Mouse (Mus musculus): Measurements from ENCODE around the gene Emp2.
"Not testable (repeated sequence)": the region's sequence is repeated elsewhere in the genome, so short reads cannot be mapped to it uniquely, and the experiment has no call there.

The Emp2 gene

GRCm38 (mm10) chr16:10317197-10317544 lies 3.4 kb upstream of the Emp2 start:
- DNase-seq (ENCODE audit: low read depth), result no peak

DNA sequence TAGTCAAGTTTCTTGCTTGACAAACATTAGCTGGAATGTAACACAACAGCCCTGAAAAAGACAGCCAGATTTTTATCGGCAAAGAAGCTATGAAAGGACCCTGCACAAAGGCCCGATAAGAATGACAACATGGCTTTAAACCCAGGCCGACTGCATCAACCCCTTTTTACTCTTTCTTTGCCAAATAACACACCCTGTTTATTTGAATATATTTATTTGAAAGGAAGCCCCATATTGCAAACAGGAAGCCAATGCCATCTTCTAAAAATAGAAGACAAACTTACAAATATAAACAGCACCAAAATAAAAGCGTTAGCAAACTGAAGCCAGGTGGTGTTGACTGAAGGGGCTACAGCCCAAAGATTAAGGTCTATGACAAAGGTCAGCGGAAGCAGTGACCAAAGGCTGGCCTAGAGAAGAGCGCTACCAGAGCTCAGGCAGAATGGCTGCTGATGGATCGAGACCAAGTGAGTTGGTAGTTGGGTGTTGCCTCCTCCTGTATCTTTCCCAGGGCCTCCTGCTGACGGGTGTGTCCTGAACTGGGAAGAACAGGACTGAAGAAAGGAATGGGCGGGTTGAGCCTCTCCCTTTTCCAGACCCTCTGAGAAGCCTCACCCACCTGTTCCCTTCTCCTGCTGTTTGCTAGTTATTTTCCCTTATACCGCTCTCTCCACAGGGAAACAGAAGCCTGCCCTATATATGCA lies 2.9 kb upstream of the Emp2 start:
- DNase-seq (ENCODE audit: low read depth), result no peak

- no peak for DNase-seq (ENCODE audit: low read depth)
These were observed 542 bp downstream of the Emp2 start for GRCm38 (mm10) chr16:10313226-10313625.

GRCm38 (mm10) chr16:10311989-10312388 lies 1.8 kb downstream of the Emp2 start:
- no peak for DNase-seq (ENCODE audit: low read depth)

DNA sequence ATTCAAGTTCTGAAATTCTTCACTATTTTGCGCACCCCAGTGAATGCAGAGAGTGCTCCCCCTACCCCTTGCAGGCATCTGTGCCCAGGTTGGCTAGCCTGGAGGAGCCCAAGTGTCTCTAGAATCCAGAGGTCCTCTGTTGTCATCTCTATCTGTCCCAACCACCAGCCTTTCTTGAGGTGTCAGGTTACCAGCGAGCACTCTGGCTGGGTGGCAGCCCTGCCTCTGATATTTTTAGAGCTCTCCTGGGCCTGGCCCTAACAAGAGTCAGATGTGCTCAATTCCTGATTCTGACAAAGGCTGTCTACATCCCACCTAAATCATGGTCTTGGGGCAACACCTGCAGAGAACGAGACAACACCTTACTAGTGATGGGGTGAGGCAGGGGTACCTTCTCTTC lies 2.7 kb downstream of the Emp2 start:
- peak; percentile 31 for DNase-seq (ENCODE audit: low read depth)

DNA sequence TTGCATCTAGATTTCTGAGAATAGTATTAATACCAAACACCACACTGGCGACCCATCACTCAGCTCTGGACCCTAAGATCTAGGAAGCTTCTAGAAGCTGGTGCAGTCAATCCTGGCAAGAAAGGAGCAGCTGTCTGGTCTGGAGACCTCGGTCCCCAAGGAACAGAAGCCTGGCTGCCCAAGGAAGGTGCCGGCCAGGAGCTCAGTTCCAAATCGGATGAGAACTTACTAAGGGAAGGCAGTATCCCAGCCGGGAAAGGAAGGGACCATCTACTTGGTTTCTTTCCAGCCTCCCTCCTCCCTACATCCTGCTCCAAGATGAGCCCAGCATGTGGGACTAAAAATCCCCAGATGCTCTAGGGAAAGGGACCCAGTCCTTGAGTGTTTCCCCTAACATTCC lies 3.3 kb downstream of the Emp2 start:
- DNase-seq (ENCODE audit: low read depth), result no peak

DNA sequence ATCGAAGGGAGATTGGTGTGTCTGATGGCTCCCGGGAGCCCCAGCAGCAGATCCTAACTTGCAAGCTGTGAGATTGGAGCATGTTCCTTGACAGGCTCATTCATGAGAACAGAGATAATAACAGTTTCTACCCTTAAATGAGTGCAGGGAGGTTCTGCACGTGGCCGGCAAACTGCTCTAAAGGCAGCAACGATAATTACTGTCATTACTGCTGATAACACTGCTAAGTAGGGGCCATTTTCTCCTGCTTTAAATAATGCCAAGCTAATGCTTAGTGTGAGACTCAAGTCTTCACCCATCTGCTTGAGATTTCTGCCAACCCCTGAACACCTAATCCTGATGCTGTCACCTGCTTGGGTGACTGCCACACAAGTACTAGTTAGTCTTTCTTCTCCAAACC lies 6.4 kb downstream of the Emp2 start:
- no peak for DNase-seq (ENCODE audit: low read depth)

DNA sequence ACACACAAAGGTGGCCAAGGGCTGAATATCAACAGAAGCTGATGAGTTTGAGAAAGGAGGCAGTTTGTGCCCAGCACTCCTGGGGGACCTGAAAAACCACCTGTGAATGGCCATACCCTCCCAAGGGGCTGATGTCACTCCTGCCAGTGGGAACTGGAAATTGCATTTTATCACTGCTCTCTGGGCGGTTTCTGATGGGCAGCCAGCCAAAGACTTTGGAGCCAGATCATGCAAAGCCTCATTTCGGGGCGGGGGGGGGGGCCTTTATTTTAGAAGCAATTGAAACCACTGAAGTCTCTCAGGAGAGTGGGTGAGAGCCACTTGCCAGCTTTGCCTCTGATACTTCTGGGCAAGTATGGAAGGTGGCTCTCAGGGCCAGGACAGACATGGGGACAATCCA lies 7.7 kb downstream of the Emp2 start:
- DNase-seq (ENCODE audit: low read depth), result peak; percentile 35

DNA sequence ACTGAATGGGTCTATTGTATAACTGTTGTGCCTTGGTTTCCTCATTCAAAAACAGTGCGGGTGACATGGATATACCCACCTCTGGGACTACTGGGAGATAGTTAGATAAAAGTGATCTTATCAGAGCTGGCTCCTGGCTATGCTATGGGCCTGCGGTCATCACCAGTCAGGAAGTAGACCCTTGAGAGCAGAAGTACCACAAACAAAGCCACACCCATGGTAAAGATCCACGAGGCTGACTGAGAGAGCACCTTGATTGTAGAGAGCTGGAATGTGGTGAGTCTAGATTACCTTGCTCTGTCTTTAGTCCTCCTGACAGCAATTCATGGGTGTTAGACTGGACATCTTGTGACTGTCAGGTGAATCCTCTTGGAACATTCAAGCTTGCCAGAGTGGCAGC lies 12.4 kb downstream of the Emp2 start:
- DNase-seq (ENCODE audit: low read depth), result peak; percentile 34

DNA sequence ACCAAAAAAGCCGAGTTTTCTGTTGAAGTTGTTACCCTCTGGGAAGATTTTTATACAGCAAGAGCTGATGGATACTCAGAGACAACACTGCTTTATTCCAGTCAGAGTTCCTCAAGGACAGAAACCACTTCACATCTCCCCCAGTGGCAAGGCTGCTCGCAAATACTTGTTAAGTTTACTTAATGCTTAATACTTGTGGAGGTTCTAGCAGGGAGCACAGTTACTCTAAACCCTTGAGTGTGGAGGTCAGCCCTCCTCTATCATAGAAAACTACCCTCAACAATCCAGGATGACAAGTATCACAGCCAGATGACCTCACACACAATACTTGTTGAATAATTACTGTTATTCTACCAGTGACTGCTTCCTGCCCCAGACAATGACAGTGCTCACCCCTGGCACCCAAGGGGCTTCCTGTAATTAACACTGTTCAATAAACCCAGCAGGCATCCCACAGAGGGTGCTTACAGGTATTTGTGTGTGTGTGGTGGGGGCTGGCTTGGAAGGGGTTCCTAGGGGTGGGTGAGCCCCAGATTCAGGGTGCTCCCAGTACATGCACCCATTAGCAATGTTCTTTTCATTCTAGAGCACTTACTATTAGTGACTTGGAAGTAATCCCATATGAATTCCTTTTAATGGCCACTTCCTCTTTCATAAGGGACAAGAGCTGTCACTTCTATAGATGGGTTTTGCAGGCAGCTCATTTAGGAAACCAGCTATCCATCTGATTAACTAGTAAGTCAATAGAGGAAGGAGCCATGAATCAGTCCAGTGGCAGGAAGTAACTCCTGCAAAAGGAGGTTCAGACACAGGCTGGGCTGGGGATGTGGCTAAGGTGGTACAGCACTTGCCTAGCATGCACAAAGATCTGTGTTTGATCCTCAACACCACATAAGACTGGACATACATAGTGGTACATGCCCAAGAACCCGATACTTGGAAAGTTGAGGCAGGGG lies 13.3 kb downstream of the Emp2 start:
- DNase-seq (ENCODE audit: low read depth), result peak; percentile 83

- no peak for DNase-seq (ENCODE audit: low read depth)
These were observed 14.1 kb downstream of the Emp2 start for GRCm38 (mm10) chr16:10299637-10300036.

DNA sequence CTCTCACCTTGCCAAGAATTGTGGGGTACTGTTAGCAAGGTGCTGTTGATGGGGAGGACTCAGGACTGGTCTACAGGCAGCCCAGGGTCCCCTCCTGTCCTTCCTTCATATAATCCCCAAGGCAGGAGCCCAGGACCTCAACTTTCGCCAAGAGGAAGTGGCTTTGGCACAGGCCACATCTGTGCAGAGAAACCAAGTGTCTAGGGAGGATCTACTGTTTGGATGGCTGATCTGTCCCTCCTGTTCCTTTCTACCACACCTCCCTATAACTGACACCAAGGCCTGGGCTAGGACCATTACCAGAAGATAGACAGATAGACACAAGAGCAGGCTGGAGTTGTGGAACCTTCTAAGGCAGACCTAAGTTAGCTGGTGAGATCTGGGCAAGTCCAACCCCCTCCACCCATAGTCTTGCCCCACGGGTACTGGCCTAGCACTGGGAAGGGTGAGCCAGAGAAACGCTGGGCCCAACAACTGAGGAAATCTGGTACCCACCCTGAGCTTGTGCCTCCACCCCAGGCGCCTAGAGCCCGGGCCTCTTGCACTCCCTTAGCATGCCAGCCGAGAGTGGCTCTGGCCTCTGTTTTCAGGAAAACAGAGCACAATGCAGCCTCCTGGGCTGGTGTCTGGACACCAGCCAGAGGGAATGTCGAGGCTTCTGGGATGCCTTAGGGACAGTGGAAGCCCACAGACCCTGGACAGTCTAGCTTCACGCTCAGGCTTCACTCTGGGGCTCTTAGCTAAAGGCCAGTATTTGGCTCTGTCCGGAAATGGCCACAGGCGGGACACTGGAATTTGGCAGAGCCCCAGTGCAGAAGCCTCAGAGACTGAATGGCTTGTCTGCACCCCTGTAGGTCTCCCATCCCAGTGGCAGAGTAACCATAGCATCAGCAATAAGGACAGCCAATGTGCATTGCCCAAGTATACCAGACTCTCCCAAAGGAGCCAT lies 15.8 kb downstream of the Emp2 start:
- DNase-seq (ENCODE audit: low read depth), result peak; percentile 49

DNA sequence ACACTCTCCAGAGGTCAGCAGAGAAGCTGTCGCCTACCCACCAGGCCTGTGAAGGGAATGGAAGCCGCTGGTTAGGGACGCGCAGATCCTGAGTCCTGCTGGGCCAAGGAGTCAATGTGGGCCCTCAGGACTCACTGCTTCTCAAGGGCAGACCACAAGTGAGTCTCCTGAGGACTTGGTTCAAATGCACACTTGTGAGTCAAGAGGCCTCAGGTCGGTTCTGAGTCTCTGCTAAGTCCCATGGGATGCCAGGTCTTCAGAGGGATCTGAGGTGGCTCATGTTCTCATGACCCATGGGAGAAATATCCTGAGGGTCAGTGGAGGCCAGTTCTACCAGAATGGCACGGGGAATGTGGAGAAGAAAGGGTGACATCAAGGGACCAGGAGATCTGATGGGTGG lies 25.7 kb downstream of the Emp2 start:
- no peak for DNase-seq (ENCODE audit: low read depth)

GRCm38 (mm10) chr16:10286513-10287268 lies 27.1 kb downstream of the Emp2 start:
- DNase-seq (ENCODE audit: low read depth), result peak; percentile 98

GRCm38 (mm10) chr16:10281890-10282289 lies 31.9 kb downstream of the Emp2 start:
- DNase-seq (ENCODE audit: low read depth), result no peak

GRCm38 (mm10) chr16:10280286-10280951 lies 33.3 kb downstream of the Emp2 start:
- DNase-seq (ENCODE audit: low read depth), result peak; percentile 91

DNA sequence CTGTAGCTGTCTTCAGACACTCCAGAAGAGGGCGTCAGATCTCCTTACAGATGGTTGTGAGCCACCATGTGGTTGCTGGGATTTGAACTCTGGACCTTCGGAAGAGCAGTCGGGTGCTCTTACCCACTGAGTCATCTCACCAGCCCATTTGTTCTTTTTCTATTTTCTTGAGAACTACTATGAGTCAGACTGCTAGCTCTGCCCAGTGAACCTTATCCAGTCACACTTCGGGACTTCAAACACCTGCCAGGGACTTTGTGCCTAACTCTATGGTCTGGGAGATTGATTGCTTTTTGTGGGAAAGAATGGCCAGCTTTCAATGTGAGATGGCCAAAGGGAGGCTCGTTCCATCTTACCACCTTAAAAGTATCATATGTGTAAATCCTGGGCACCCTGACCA lies 37.0 kb downstream of the Emp2 start:
- not testable (repeated sequence) for DNase-seq (ENCODE audit: low read depth)

DNA sequence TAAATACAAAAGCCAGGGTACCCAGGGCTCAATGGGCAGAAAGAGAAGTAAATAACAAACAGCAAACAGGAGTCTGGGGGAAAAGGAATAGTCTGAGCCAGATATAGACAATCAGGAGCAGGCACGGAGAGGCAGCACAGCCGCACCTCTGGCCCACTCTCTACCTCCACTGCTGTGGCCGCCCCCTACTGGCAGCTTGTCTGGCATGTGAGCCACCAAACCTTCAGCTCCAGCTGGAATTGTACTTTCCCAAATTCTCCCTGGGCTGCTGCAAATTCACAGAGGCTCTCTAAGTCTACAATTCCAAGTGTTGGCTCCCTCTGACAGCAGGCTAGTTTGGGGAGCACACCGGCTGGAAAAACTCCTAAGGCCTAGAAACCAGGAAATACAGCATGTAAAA lies 39.3 kb downstream of the Emp2 start:
- peak; percentile 31 for DNase-seq (ENCODE audit: low read depth)

DNA sequence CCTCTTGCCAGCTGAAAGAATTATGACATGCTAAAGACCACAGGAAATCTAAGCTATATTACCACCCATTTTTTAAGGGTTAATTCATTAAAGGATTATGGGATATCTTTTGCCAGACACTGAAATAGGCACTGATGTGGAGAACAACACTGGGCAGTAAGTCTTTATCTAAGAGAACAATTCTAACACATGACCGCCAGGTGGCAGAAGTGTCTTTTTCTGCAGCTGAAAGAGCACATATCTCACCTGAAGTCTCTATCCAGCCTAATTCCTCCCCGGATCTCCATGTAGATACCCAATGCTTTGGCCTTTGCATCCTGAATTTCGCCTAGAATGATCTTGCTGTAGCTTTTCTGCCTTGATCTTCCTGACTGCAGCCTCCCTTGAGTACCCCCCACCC lies 41.5 kb downstream of the Emp2 start:
- DNase-seq (ENCODE audit: low read depth), result peak; percentile 82

GRCm38 (mm10) chr16:10253993-10254392 lies 59.8 kb downstream of the Emp2 start:
- DNase-seq (ENCODE audit: low read depth), result no peak

DNA sequence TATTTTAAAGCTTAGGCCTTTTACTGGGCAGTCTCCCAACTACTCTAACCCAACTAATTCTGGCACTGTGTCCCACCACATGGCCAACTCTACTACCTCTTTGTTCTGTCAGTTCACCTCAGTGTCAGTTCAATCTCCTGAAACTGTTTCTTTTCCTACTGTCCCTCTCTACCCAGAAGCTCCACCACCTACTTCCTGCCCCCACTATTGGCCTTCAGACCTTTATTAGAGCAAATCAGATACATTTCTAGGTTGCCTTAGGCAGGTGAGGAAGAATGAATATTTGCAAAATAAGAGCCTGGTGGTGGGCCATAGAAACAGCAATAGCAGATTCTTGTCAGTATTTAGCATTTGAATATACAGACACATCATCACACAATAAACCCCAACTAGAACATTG lies 77.2 kb downstream of the Emp2 start:
- no peak for DNase-seq (ENCODE audit: low read depth)
